ENCODE assay signal across 27 mouse cellular contexts in the genomic region with DNA sequence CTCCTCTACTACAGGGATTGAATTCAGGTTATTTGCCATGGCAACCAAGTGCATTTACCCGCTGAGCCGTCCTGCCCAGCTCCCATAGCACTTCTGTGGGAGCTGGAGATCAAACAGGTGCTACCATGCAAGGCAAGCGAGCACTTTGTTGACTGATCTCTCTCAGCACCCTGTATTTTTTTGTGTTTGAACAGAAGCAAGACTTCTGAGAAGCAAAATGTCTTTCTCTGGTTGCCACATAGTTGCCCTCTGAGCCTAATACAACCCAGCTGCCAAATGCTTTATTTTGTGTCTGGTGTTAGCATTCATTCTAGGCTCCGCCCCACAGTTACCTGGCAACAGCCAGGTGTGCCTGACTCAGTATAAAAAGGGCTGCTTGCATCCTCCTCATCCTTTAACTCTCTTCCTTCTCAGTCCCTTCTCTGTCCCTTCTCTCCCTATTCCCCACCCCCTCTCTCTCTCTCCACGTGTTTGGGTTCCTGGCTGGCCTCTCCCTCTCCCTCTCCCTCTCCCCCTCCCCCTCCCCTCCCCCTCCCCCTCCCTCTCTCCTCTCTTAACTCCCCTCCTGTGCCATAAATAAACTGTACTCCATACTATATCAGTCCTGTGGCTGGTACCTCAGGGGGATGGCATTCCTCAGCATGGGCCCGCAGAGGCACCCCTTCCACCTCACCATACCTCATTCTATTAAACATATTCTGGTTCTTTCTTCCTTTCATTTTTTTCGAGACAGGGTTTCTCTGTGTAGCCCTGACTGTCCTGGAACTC. TPM values are rescaled to one million over a fixed set of nuclear protein-coding genes. Genes with fewer than 3 reads are reported as not detected.
A peak's percentile ranks its signal among the peaks of the same experiment; 100 is the strongest.
DNase-seq lines count a peak whose midpoint lies in the region; ATAC-seq and TF ChIP-seq lines count a peak whose summit lies in the region.
"Had no signal": no experiment of that assay in that cellular context is flagged by ENCODE, and none has a peak within 500 bp of the region (broad histone marks: within the 10 kb centered on the region; RNA-seq: fewer than 3 reads in every experiment).

No protein-coding gene starts in this region.

- WGBS in heart, embryonic 15.5 days = 39% methylated on average over 7 of the region's 7 CpGs
- 60% methylated on average over 7 of the region's 7 CpGs for WGBS in heart, adult 2 months
- 45% methylated on average over 7 of the region's 7 CpGs for WGBS in lung, postnatal 0 days

- H3K36me3 ChIP-seq in heart, embryonic 15.5 days = no peaks in the 10 kb centered on the region
- H3K36me3 ChIP-seq in heart, adult 2 months (ENCODE audit: control insufficient read depth, insufficient read depth, low read length) = no peaks in the 10 kb centered on the region; the same call in 1 of the 2 replicates
- no peaks in the 10 kb centered on the region for H3K36me3 ChIP-seq in lung, postnatal 0 days (ENCODE audit: insufficient read depth, low read length)
- H3K36me3 ChIP-seq: forebrain, embryonic 15.5 days; kidney, embryonic 15.5 days; limb, embryonic 13.5 days; liver, embryonic 15.5 days; midbrain, embryonic 15.5 days had no signal

- DNase-seq in adrenal gland, adult 2 months = peak; percentile 4
- no peak for DNase-seq in adrenal gland, adult (ENCODE audit: inconsistent age in 2 of 2, low spot score in 1 of 2)
- no peak for DNase-seq in heart, adult 2 months
- DNase-seq in lung, postnatal 0 days (ENCODE audit: low spot score) = no peak
- no peak for DNase-seq in lung, adult 18-20 months
- DNase-seq in cerebellum, adult 9-11 months = no peak
- DNase-seq: adrenal gland, postnatal 14 days; cerebellum, adult 8-10 months; gastrocnemius, postnatal 10 days; kidney, postnatal 4 days; right cerebral cortex, postnatal 4 days; thymus, adult 18-20 months had no signal

- intact Hi-C loops in heart, adult 2 months (cut with DNase I) = no loop called here

- no peaks in the 10 kb centered on the region for H3K9me3 ChIP-seq in heart, embryonic 15.5 days (replicated peaks)
- no peaks in the 10 kb centered on the region for H3K9me3 ChIP-seq in lung, postnatal 0 days (ENCODE audit: low read length)
- H3K9me3 ChIP-seq: forebrain, embryonic 15.5 days; kidney, embryonic 15.5 days; limb, embryonic 13.5 days; liver, embryonic 15.5 days; midbrain, embryonic 15.5 days had no signal

- no peak for TF ChIP-seq EP300 in heart, adult 2 months (IDR thresholded peaks at IDR 0.05; ENCODE audit: insufficient read depth, low read depth, low read length)
- no peak for TF ChIP-seq EP300 in lung, postnatal 0 days (IDR thresholded peaks at IDR 0.05)

- H3K4me1 ChIP-seq in heart, embryonic 15.5 days (replicated peaks) = peaks cover 43% of the 10 kb centered on the region
- peaks cover 9% of the 10 kb centered on the region for H3K4me1 ChIP-seq in heart, adult 2 months (ENCODE audit: control insufficient read depth, insufficient read depth, low read length)
- no peaks in the 10 kb centered on the region for H3K4me1 ChIP-seq in lung, postnatal 0 days (ENCODE audit: insufficient read depth, low read depth, low read length)
- peaks cover 14% of the 10 kb centered on the region for H3K4me1 ChIP-seq in brown adipose tissue, adult 24 weeks (ENCODE audit: control insufficient read depth, insufficient read depth, insufficient read length, low read length)

- no peak overlapping the region for H3K4me2 ChIP-seq in heart, embryonic 15.5 days
- no peak overlapping the region for H3K4me2 ChIP-seq in lung, postnatal 0 days (replicated peaks; ENCODE audit: low read depth, low read length)
- H3K4me2 ChIP-seq: forebrain, embryonic 15.5 days; kidney, embryonic 15.5 days; limb, embryonic 13.5 days; liver, embryonic 15.5 days; midbrain, embryonic 15.5 days had no signal

- no peaks in the 10 kb centered on the region for H3K79me2 ChIP-seq in heart, adult 2 months (replicated peaks; ENCODE audit: control insufficient read depth, insufficient read depth, low read length)

- H3K9ac ChIP-seq in heart, embryonic 15.5 days = no peak overlapping the region
- no peak overlapping the region for H3K9ac ChIP-seq in heart, adult 2 months (ENCODE audit: low read depth, low read length)
- H3K9ac ChIP-seq in lung, postnatal 0 days (replicated peaks; ENCODE audit: low read depth) = no peak overlapping the region
- H3K9ac ChIP-seq: forebrain, embryonic 15.5 days; kidney, embryonic 15.5 days; limb, embryonic 13.5 days; liver, embryonic 15.5 days; midbrain, embryonic 15.5 days had no signal

- ATAC-seq in heart, embryonic 15.5 days (replicated peaks; ENCODE audit: insufficient number of reproducible peaks, insufficient read depth, low FRiP score, low read depth) = 0 out of 2 replicates have a peak, but pooled peaks have one; percentile 40
- peak; percentile 8; the same call in 1 of the 2 replicates for ATAC-seq in lung, postnatal 0 days
- ATAC-seq: activated CD4-positive, CD25-positive, alpha-beta regulatory T cell, adult 4 months; forebrain, embryonic 15.5 days; intestine, postnatal 0 days; midbrain, embryonic 15.5 days had no signal

- no peaks in the 10 kb centered on the region for H3K27me3 ChIP-seq in heart, embryonic 15.5 days
- H3K27me3 ChIP-seq in heart, adult 2 months (ENCODE audit: control insufficient read depth, insufficient read depth, low read length) = no peaks in the 10 kb centered on the region
- H3K27me3 ChIP-seq in lung, postnatal 0 days (replicated peaks; ENCODE audit: insufficient read depth, low read length) = no peaks in the 10 kb centered on the region
- H3K27me3 ChIP-seq: forebrain, embryonic 15.5 days; kidney, embryonic 15.5 days; limb, embryonic 13.5 days; liver, embryonic 15.5 days; midbrain, embryonic 15.5 days had no signal

- TF ChIP-seq CTCF in heart, adult 2 months (IDR thresholded peaks at IDR 0.05) = no peak
- no peak for TF ChIP-seq CTCF in lung, postnatal 0 days (IDR thresholded peaks at IDR 0.05)

- no peak overlapping the region for H3K4me3 ChIP-seq in heart, embryonic 15.5 days
- no peak overlapping the region for H3K4me3 ChIP-seq in heart, adult 2 months
- H3K4me3 ChIP-seq in lung, postnatal 0 days (ENCODE audit: low read depth, low read length) = no peak overlapping the region
- no peak overlapping the region for H3K4me3 ChIP-seq in brown adipose tissue, adult 24 weeks (ENCODE audit: insufficient read depth, low read depth, low read length)
- H3K4me3 ChIP-seq: forebrain, embryonic 15.5 days; kidney, embryonic 15.5 days; limb, embryonic 13.5 days; liver, embryonic 15.5 days; megakaryocyte, embryonic 14.5 days; midbrain, embryonic 15.5 days had no signal

- no peak for TF ChIP-seq POLR2A in heart, adult 2 months (IDR thresholded peaks at IDR 0.05; ENCODE audit: insufficient read depth, low read depth, low read length)

- peak overlapping the region; percentile 44 for H3K27ac ChIP-seq in heart, embryonic 15.5 days
- H3K27ac ChIP-seq in heart, adult 2 months = no peak overlapping the region
- no peak overlapping the region for H3K27ac ChIP-seq in lung, postnatal 0 days (ENCODE audit: low read length)
- H3K27ac ChIP-seq in brown adipose tissue, adult 24 weeks (replicated peaks; ENCODE audit: low read depth, low read length) = 0 out of 2 replicates have a peak overlapping the region, but pooled peaks have one; percentile 32
- H3K27ac ChIP-seq: forebrain, embryonic 15.5 days; kidney, embryonic 15.5 days; limb, embryonic 13.5 days; liver, embryonic 15.5 days; midbrain, embryonic 15.5 days had no signal

RNA-seq across cellular contexts. Expression of a gene that starts 7.8 kb away (rescaled TPM):
- 100 to 1,000 TPM; 381 to 501 TPM for total RNA-seq in adrenal gland, adult 2 months (2021)
- polyA plus RNA-seq in adrenal gland, adult 2 months (2012; rRNA removed) = 425 and 428 TPM in 2 replicates
- polyA plus RNA-seq in heart, embryonic 15.5 days (2015; fragmentation: Nextera tagmentation; extraction: Ambion mirVana) = 1,686 and 1,690 TPM in 2 replicates
- 100 to 1,000 TPM; 111 to 113 TPM for total RNA-seq in heart, adult 2 months (2021)
- polyA plus RNA-seq in heart, adult 2 months (2012; rRNA removed) = 179 and 246 TPM in 2 replicates
- 305 and 319 TPM in 2 replicates for polyA plus RNA-seq in lung, postnatal 0 days (2015; fragmentation: Nextera tagmentation; extraction: Ambion mirVana)
- 2,211 and 3,699 TPM in 2 replicates for polyA plus RNA-seq in brown adipose tissue, adult 24 weeks (2012; ENCODE audit: insufficient read depth, insufficient read length, missing spikeins)

RNA-seq across cellular contexts. Expression of a gene that starts 27.6 kb away (rescaled TPM):
- total RNA-seq in adrenal gland, adult 2 months (2021) = 1 to 10 TPM in 1 of 2 experiments, under 1 TPM in 1; 0.31 to 2.5 TPM
- polyA plus RNA-seq in adrenal gland, adult 2 months (2012; rRNA removed) = not detected in 2 replicates
- polyA plus RNA-seq in heart, embryonic 15.5 days (2015; fragmentation: Nextera tagmentation; extraction: Ambion mirVana) = not detected in 2 replicates
- total RNA-seq in heart, adult 2 months (2021) = not detected
- polyA plus RNA-seq in heart, adult 2 months (2012; rRNA removed) = not detected in 2 replicates
- polyA plus RNA-seq in lung, postnatal 0 days (2015; fragmentation: Nextera tagmentation; extraction: Ambion mirVana) = 0.27 and 0.32 TPM in 2 replicates
- not detected in 2 replicates for polyA plus RNA-seq in brown adipose tissue, adult 24 weeks (2012; ENCODE audit: insufficient read depth, insufficient read length, missing spikeins)
- total RNA-seq: common myeloid progenitor, adult 5-6 weeks; gastrocnemius, postnatal 10 days; left cerebral cortex, postnatal 14 days had no signal
- polyA plus RNA-seq: activated CD4-positive, CD25-positive, alpha-beta regulatory T cell, adult 4 months; forebrain, embryonic 15.5 days; hindbrain, embryonic 11.5 days; intestine, postnatal 0 days; kidney, embryonic 15.5 days; liver, embryonic 15.5 days; midbrain, embryonic 15.5 days; neural tube, embryonic 14.5 days; stomach, embryonic 14.5 days had no signal

RNA-seq across cellular contexts. Expression of a gene that starts 52.7 kb away (rescaled TPM):
- total RNA-seq in adrenal gland, adult 2 months (2021) = 100 to 1,000 TPM; 104 to 105 TPM
- 81.0 and 112 TPM in 2 replicates for polyA plus RNA-seq in adrenal gland, adult 2 months (2012; rRNA removed)
- polyA plus RNA-seq in heart, embryonic 15.5 days (2015; fragmentation: Nextera tagmentation; extraction: Ambion mirVana) = 17.6 and 26.1 TPM in 2 replicates
- total RNA-seq in heart, adult 2 months (2021) = 10 to 100 TPM; 39.0 to 46.4 TPM
- 16.2 and 19.3 TPM in 2 replicates for polyA plus RNA-seq in heart, adult 2 months (2012; rRNA removed)
- polyA plus RNA-seq in lung, postnatal 0 days (2015; fragmentation: Nextera tagmentation; extraction: Ambion mirVana) = 15.7 and 16.0 TPM in 2 replicates
- polyA plus RNA-seq in brown adipose tissue, adult 24 weeks (2012; ENCODE audit: insufficient read depth, insufficient read length, missing spikeins) = 38.7 and 39.8 TPM in 2 replicates

Comparison
In these comparisons a context has a peak if more than half of its experiments do, and no peak if none do; other contexts are left out.
1. H3K27ac ChIP-seq: peak in heart, embryonic 15.5 days (single experiment) and brown adipose tissue, adult 24 weeks (single experiment); none in heart, adult 2 months (single experiment) and lung, postnatal 0 days (single experiment).